Mouse (Mus musculus) ES-Bruce4 (cell line): ENCODE results near the gene Adcy5.

ENCODE experiments used
- CTCF ChIP-seq: IDR thresholded peaks from one replicate; pipeline ENCODE4 v1.8.1; 2011; ENCODE audit warnings: low read depth, low read length
- EP300 ChIP-seq: IDR thresholded peaks from 2 replicates; pipeline ENCODE4 v1.6.1; 2011; ENCODE audit warnings: low read depth, low read length; ENCODE audit not compliant: insufficient read depth
- POLR2A ChIP-seq: IDR thresholded peaks from one replicate; pipeline ENCODE4 v1.8.1; 2011; ENCODE audit warnings: low read length; ENCODE audit not compliant: insufficient read depth

- TF ChIP-seq EP300 (no peak), CTCF (no peak), POLR2A (no peak)
These were observed 92.7 kb downstream of the Adcy5 start for GRCm38 (mm10) chr16:35247364-35247763.
